Mouse (Mus musculus) myocyte (in vitro differentiated cells): Measurements from ENCODE around the gene Hnrnpab. TPM values are rescaled to one million over a fixed set of nuclear protein-coding genes. Genes with fewer than 3 reads are reported as not detected.
A peak's percentile ranks its signal among the peaks of the same experiment; 100 is the strongest.

Experiments used
- H3K27me3 ChIP-seq: one replicate; pipeline ENCODE4 v1.6.1; 2011; ENCODE audit not compliant: control insufficient read depth, insufficient read depth, insufficient read length
- H3K36me3 ChIP-seq: one replicate; pipeline ENCODE4 v1.6.1; 2011; ENCODE audit not compliant: control insufficient read depth, insufficient read depth
- H3K4me2 ChIP-seq: one replicate; pipeline ENCODE4 v1.6.1; 2011; ENCODE audit warnings: low read depth, control low read depth
- H3K4me3 ChIP-seq: one replicate; pipeline ENCODE4 v1.5.1; 2011; ENCODE audit warnings: mild to moderate bottlenecking, control low read depth, moderate library complexity
- H3K79me2 ChIP-seq: one replicate; pipeline ENCODE4 v1.6.1; 2011; ENCODE audit not compliant: control insufficient read depth, insufficient read depth
- H3ac ChIP-seq: one replicate; pipeline ENCODE4 v1.6.1; 2011; ENCODE audit not compliant: control insufficient read depth, insufficient read length
- CEBPB ChIP-seq: IDR thresholded peaks from 2 replicates; pipeline ENCODE4 v1.6.1; 2011; ENCODE audit warnings: mild to moderate bottlenecking, moderate library complexity; ENCODE audit not compliant: poor library complexity, insufficient read depth, severe bottlenecking
- E2F4 ChIP-seq: IDR thresholded peaks from one replicate; pipeline ENCODE4 v1.6.1; 2011; ENCODE audit warnings: mild to moderate bottlenecking, control low read depth, moderate library complexity; ENCODE audit not compliant: insufficient read depth
- MAX ChIP-seq: IDR thresholded peaks from one replicate; pipeline ENCODE4 v1.6.1; 2011; ENCODE audit warnings: low read depth, mild to moderate bottlenecking, control low read depth
- MYOD1 ChIP-seq, 3 experiments: IDR thresholded peaks; one replicate each; pipeline ENCODE4 v1.6.1; 2011; ENCODE audit warnings: control low read depth in 2 of 3, low read depth in 2 of 3, mild to moderate bottlenecking in 2 of 3, moderate library complexity in 1 of 3; ENCODE audit not compliant: insufficient read length in 2 of 3, control insufficient read depth in 1 of 3
- MYOG ChIP-seq, 3 experiments: IDR thresholded peaks; one replicate each; pipeline ENCODE4 v1.6.1; 2011; ENCODE audit warnings: control low read depth in 2 of 3, low read depth in 2 of 3, mild to moderate bottlenecking in 2 of 3; ENCODE audit not compliant: insufficient read length in 2 of 3, control insufficient read depth in 1 of 3, insufficient read depth in 1 of 3
- POLR2A ChIP-seq: IDR thresholded peaks from one replicate; pipeline ENCODE4 v1.6.1; 2011; ENCODE audit warnings: low read depth, mild to moderate bottlenecking, control low read depth, moderate library complexity; ENCODE audit not compliant: insufficient read length
- POLR2AphosphoS2 ChIP-seq: IDR thresholded peaks from one replicate; pipeline ENCODE4 v1.6.1; 2011; ENCODE audit warnings: low read depth, control low read depth; ENCODE audit not compliant: insufficient read length
- REST ChIP-seq: IDR thresholded peaks from one replicate; pipeline ENCODE4 v1.6.1; 2011; ENCODE audit warnings: mild to moderate bottlenecking, control low read depth, moderate library complexity; ENCODE audit not compliant: insufficient read depth, insufficient read length
- SRF ChIP-seq: IDR thresholded peaks from one replicate; pipeline ENCODE4 v1.6.1; 2011; ENCODE audit warnings: low read depth; ENCODE audit not compliant: control insufficient read depth, insufficient read length
- TCF12 ChIP-seq: IDR thresholded peaks from one replicate; pipeline ENCODE4 v1.6.1; 2011; ENCODE audit warnings: mild to moderate bottlenecking, control low read depth; ENCODE audit not compliant: poor library complexity, insufficient read depth, severe bottlenecking
- TCF3 ChIP-seq: IDR thresholded peaks from one replicate; pipeline ENCODE4 v1.6.1; 2011; ENCODE audit warnings: low read depth, control low read depth; ENCODE audit not compliant: insufficient read length
- USF1 ChIP-seq: IDR thresholded peaks from one replicate; pipeline ENCODE4 v1.6.1; 2011; ENCODE audit warnings: low read depth, mild to moderate bottlenecking, control low read depth, moderate library complexity
- polyA plus RNA-seq: library from polyadenylated mRNA; unstranded; fragments of >200 nt; fragmentation: generic; extraction: Trizol; gene quantifications from one replicate; pipeline ENCODE4 v1.2.1, GENCODE M21; 2012; ENCODE audit warnings: missing spikeins

Gene Hnrnpab
- polyA plus RNA-seq, 1 experiment = 371 TPM

- peaks cover 21% of the 10 kb centered on the region for H3K79me2 ChIP-seq
- no peaks in the 10 kb centered on the region for H3K27me3 ChIP-seq
- no peak overlapping the region for H3K4me2 ChIP-seq
- no peak for TF ChIP-seq MYOD1 (IDR thresholded peaks at IDR 0.05; ENCODE audit: control insufficient read depth in 1 of 3, insufficient read length in 2 of 3, low read depth in 2 of 3)
- no peak for TF ChIP-seq TCF12
- TF ChIP-seq SRF = no peak
- TF ChIP-seq MYOG (IDR thresholded peaks at IDR 0.05; ENCODE audit: control insufficient read depth in 1 of 3, insufficient read depth in 1 of 3, insufficient read length in 2 of 3, low read depth in 2 of 3) = no peak
- TF ChIP-seq REST = no peak
- no peak for TF ChIP-seq E2F4
- TF ChIP-seq TCF3 = no peak
- H3K4me3 ChIP-seq = peak overlapping the region; percentile 62
- H3K36me3 ChIP-seq = peaks cover 25% of the 10 kb centered on the region
- no peak overlapping the region for H3ac ChIP-seq
Observed at GRCm38 (mm10) chr11:51621776-51622175, 15.1 kb upstream of the Hnrnpab start.

- H3K36me3 ChIP-seq = peaks cover 21% of the 10 kb centered on the region
- H3K4me3 ChIP-seq = peak overlapping the region; percentile 62
- H3ac ChIP-seq = peak overlapping the region; percentile 45
- no peaks in the 10 kb centered on the region for H3K27me3 ChIP-seq
- H3K79me2 ChIP-seq = peaks cover 21% of the 10 kb centered on the region
- TF ChIP-seq TCF3 (no peak), MAX (no peak), USF1 (no peak), MYOD1 (IDR thresholded peaks at IDR 0.05; ENCODE audit: control insufficient read depth in 1 of 3, insufficient read length in 2 of 3, low read depth in 2 of 3) (no peak), REST (no peak), MYOG (IDR thresholded peaks at IDR 0.05; ENCODE audit: control insufficient read depth in 1 of 3, insufficient read depth in 1 of 3, insufficient read length in 2 of 3, low read depth in 2 of 3) (no peak), CEBPB (no peak), POLR2A (no peak), TCF12 (no peak), E2F4 (no peak), POLR2AphosphoS2 (no peak), SRF (no peak)
- peak overlapping the region; percentile 98 for H3K4me2 ChIP-seq
Observed at GRCm38 (mm10) chr11:51620084-51620483, 13.4 kb upstream of the Hnrnpab start.

- Histone ChIP-seq H3K4me2 (peak within 1 kb of the TSS; percentile 98), H3K27me3 (no peaks in the 10 kb centered on the region), H3K4me3 (peak within 1 kb of the TSS; percentile 62), H3ac (peak within 1 kb of the TSS; percentile 45), H3K36me3 (peaks cover 18% of the 10 kb centered on the region), H3K79me2 (peaks cover 21% of the 10 kb centered on the region)
- no peak for TF ChIP-seq TCF3
- TF ChIP-seq E2F4 = peak; percentile 63
- TF ChIP-seq MAX = no peak
- no peak for TF ChIP-seq REST
- TF ChIP-seq CEBPB = no peak
- no peak for TF ChIP-seq POLR2AphosphoS2
- no peak for TF ChIP-seq SRF
- peak; percentile 62 for TF ChIP-seq POLR2A
- TF ChIP-seq TCF12 = no peak
- peak; percentile 37 for TF ChIP-seq USF1
- no peak for TF ChIP-seq MYOD1 (IDR thresholded peaks at IDR 0.05; ENCODE audit: control insufficient read depth in 1 of 3, insufficient read length in 2 of 3, low read depth in 2 of 3)
Observed at GRCm38 (mm10) chr11:51619409-51620060, 12.9 kb upstream of the Hnrnpab start, which contains the start of gene Nhp2. Nhp2 (plus strand) TSS chr11:51619735.

GRCm38 (mm10) chr11:51618894-51619408 lies 12.3 kb upstream of the Hnrnpab start:
- Histone ChIP-seq H3K27me3 (no peaks in the 10 kb centered on the region), H3K79me2 (peaks cover 21% of the 10 kb centered on the region), H3K4me3 (peak overlapping the region; percentile 62), H3K36me3 (peaks cover 18% of the 10 kb centered on the region), H3K4me2 (peak overlapping the region; percentile 73), H3ac (peak overlapping the region; percentile 45)
- TF ChIP-seq MYOG (IDR thresholded peaks at IDR 0.05; ENCODE audit: control insufficient read depth in 1 of 3, insufficient read depth in 1 of 3, insufficient read length in 2 of 3, low read depth in 2 of 3) (no peak), MYOD1 (IDR thresholded peaks at IDR 0.05; ENCODE audit: control insufficient read depth in 1 of 3, insufficient read length in 2 of 3, low read depth in 2 of 3) (no peak), POLR2A (no peak), TCF12 (no peak), POLR2AphosphoS2 (no peak)
